Mouse (Mus musculus): ENCODE results near the gene Tmem9b. TPM values are rescaled to one million over a fixed set of nuclear protein-coding genes. Genes with fewer than 3 reads are reported as not detected.

The Tmem9b gene
- total RNA-seq, 2 experiments from 2014 or later: 91.6 to 93.1 TPM

DNA sequence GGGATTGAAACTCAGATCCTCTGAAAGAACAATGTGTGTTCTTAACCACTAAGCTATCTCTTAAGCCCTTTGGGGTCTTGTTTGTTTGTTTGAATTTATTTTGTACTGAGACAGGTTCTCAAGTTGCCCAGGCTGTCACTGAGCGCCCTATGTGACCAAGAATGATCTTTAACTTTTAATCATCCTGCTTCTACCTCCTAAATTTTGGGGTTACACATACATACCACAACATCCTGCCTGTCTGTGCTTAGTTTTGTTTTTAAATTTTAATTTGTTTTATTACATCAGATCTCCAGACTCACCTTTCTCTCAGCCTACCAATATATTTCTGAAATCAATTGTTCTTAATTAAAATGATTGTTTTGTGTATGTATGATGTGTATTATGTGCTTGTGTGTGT is 11.6 kb downstream of the Tmem9b start:
- no peak for DNase-seq (ENCODE audit: low spot score in 2 of 2)

DNA sequence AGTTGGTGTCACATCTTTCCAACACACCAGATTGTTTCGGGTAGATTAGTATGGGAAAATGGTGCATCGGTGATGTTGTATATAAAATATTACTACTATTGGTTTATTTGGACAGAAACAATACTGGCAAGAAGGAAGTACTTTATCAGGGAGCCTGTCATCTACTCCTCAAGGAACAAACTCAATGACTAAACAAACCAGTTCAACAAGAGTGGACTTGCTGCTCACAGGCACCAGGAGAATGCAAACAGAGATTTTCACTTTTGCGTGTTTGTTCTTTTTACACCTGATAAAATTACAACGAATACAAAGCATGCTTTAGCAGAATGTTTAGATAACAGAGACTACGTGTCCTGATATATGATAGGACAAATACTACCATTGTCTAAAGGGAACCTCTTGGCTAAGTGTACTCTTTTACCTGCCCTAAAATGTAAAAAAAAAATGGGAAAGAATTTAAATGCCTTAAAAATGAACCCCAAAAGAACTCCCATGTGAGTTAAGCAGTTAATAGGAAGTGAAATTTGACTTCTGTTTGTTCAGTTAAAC is 12.8 kb downstream of the Tmem9b start:
- no peak for DNase-seq (ENCODE audit: low spot score in 2 of 2)

- no peak for DNase-seq (ENCODE audit: low spot score in 2 of 2)
These were observed 17.9 kb downstream of the Tmem9b start for GRCm38 (mm10) chr7:109734806-109735205.

GRCm38 (mm10) chr7:109731626-109732025 is 21.0 kb downstream of the Tmem9b start, which contains the start of gene Ascl3:
Gene Ascl3 (minus strand): TSS chr7:109731726.
- DNase-seq (ENCODE audit: low spot score in 2 of 2): no peak

DNA sequence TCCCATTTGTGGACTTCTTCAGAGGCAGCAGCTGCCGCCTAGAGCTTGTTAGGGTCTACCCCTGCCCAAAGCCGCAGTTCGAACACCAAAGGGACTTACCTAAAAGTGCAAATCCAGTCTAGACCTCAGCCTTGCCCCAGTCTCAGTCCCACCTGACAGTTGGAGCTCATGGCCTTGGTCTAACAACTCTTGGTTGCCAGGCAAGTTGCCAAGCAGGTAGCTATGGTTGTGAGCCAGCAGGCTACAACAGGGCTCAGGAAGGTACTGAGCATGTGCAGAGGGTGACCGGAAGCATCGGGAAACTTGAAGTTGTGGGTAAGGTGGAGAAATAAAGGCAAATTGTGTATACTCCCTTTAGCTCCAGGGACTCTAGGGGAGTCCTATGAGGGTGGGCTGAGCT is 29.0 kb downstream of the Tmem9b start, which contains the start of gene BC051019:
TSS of gene BC051019 (minus strand) at position 154 of the 400 bp plus-strand sequence.
- DNase-seq (ENCODE audit: low spot score in 2 of 2): no peak

- DNase-seq (ENCODE audit: low spot score in 2 of 2): no peak
These were observed 29.6 kb downstream of the Tmem9b start for GRCm38 (mm10) chr7:109723114-109723513.

GRCm38 (mm10) chr7:109722618-109723017 is 30.1 kb downstream of the Tmem9b start:
- DNase-seq (ENCODE audit: low spot score in 2 of 2): no peak

GRCm38 (mm10) chr7:109719286-109719685 is 33.4 kb downstream of the Tmem9b start:
- DNase-seq (ENCODE audit: low spot score in 2 of 2): peak; percentile 27 to 51

GRCm38 (mm10) chr7:109713434-109713982 is 39.2 kb downstream of the Tmem9b start:
- no peak for DNase-seq (ENCODE audit: low spot score in 2 of 2)

DNA sequence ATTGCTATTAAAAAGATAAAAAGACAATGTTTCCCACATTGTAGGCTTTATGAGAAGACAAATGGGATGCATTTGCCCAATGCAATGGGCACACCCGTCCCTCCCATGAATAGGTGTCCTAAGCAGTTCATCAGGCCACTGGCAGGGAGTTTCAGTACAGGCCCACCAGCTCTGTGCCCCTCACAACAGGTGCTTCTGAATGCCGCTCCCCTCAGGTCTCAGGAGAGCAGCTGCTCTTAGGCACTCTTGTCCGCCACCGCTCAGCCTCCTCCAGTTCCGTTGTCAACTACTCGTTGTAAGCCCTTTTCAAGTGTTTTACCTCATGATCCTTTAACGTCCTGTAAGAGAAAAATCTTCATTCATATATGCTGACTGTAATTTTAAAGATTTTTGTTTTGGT is 40.5 kb downstream of the Tmem9b start:
- no peak for DNase-seq (ENCODE audit: low spot score in 2 of 2)

GRCm38 (mm10) chr7:109710069-109710468 is 42.6 kb downstream of the Tmem9b start:
- no peak for DNase-seq (ENCODE audit: low spot score in 2 of 2)

- DNase-seq (ENCODE audit: low spot score in 2 of 2): no peak
These were observed 43.7 kb downstream of the Tmem9b start for GRCm38 (mm10) chr7:109708961-109709382.

GRCm38 (mm10) chr7:109707023-109707785 is 45.5 kb downstream of the Tmem9b start:
- DNase-seq (ENCODE audit: low spot score in 2 of 2): peak; percentile 39 to 42

DNA sequence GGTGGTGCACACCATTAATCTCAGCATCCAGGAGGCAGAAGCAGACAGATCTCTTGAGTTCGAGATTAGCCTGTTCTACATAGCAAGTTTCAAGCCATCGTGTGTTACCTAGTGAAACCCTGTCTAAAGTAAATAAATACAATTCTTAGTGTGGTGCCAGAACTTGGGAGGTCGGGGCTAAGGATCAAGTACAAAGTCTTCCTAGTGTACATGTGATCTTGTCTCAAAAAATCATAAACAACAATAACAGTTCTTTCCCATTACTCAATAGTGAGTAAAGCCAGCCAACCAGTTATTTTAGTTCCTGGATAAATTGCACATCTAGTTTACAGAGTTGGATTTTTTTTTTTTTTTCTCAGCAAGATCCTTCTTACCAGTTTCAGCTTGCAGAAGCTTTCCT is 48.2 kb downstream of the Tmem9b start:
- no peak for DNase-seq (ENCODE audit: low spot score in 2 of 2)

DNA sequence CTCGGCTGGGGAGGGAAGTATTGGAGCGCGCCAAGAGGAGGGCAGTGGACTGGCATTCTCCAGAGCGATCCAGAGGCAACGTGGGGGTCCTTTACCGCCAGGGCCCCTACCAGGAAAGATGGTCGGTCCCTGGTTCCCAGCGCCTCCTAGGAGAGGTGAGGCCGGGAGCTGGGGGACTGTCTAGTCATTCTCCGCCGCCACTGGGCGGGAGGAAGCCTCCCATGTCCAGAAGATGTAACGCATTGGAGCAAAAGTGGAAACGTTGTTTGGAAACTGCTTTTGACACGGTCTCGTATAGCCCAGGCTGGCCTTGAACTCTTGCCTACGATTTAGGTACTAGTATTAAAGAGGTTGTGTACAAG is 48.7 kb downstream of the Tmem9b start:
- DNase-seq (ENCODE audit: low spot score in 2 of 2): no peak

DNA sequence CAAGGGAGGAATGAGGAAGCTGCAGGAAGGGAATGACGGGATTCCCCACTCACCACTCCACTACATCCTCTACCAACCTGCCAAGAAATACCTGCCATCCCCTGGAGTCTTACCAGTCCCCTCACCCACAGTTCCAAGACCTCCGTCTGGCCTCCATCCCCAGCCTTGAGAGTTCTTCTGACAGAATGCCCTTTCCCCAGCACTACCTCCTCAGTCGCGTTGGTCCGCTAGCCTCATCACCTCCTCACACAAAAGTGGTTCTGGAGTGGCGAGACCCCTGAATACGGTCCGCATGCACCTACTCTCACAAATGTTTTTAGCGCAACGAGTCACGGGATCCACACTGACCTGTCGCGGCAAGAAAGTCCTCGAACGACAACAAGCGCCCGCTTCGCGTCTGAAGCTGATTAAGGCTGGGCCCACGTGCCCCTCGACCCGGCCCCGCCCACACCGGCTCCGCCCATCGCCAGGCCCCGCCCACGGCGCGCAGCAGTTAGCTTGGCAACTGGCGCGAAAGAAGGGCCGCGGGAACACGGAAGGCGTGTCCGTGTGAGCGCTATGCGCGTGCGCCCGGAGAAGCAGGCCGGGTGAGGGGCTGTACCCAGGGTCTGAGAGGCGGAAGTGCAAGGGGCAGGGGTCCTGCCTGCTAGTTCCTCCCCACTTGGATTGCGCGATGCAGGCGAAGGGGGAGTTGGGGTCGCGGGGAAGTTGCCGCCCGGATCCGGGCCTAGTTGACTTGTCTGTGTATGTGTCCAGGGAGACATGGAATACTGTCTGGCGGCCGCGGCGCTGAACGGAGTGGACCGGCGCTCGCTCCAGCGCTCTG is 49.3 kb downstream of the Tmem9b start, which contains the start of the genes St5 and Akip1:
TSS of gene St5 (minus strand) at position 416 of the 826 bp plus-strand sequence.
TSS of gene Akip1 (plus strand) at position 501 of the 826 bp plus-strand sequence.
- peak; percentile 89 to 93 for DNase-seq (ENCODE audit: low spot score in 2 of 2)

DNA sequence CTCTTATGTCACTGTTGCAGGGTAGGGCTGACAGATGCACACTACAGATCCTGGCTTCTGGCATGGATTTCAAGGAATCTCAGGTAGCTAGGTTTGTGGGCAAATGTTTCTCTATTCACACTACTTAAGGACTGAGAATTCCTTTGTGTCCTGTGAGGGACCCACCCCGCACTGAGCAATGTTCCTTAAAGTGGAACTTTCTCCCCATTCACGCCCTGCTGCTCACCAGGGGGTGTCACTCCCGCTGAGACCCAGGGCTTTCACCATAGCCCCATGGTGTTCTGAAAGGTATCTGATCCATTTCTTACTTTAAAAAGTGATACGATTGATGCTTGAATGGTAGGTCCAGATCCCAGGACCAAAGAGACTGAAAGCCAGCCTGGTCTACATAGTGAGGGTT is 50.0 kb downstream of the Tmem9b start:
- no peak for DNase-seq (ENCODE audit: low spot score in 2 of 2)

- no peak for DNase-seq (ENCODE audit: low spot score in 2 of 2)
These were observed 52.5 kb downstream of the Tmem9b start for GRCm38 (mm10) chr7:109700213-109700612.

DNA sequence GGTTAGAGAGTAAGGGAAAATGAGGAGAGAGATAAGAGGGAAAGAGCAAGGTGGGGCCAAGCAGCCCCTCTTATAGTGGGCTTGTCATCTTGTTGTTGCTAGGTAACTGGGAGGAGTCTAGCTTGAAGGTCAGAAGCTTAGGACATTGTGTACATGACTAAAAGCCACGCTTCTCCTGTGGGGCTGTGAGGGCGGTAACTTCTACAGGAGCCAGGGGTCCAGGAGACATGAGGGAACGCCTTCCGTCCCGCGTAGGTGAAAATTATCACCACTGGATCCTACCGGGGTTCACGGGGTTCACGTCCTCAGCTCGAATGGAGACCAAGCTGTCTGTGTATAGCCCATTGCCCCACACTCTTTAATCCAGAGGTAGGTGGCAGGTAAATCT is 57.3 kb downstream of the Tmem9b start:
- DNase-seq (ENCODE audit: low spot score in 2 of 2): no peak

DNA sequence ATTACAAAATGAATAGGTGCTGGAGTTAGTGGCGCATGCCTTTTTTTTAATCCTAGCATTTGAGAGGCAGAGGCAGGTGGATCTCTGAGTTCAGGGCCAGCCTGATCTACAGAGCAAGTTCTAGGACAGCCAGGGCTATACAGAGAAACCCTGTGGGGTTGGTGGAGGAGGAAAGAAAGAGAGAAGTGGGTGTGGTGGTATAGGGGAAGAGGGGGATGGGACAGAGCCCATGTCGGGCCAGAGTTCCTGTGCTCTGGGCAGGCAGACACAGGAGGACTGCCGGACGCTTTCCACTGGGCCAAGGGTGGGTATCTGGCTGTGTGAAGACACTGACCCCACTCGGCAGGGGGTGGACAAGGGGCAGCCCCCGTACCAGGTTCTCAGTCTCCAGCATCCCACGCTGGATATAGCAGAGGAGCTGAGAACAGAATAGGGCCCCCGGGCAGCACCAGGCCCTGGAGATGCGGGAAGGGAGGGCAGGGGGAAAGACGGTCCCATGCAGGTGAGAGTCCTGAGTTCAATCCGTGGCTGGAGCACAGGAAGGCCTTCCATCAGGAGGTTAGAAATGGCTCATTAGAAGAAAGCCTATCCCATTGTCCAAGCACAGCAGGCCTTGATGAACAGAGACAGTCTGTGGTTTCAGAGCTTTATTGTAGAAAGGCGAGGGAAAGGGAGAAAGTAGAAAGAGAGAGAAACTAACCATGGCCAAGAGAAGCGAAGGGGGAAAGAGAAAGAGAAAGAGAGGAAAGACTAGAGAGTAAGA is 57.9 kb downstream of the Tmem9b start:
- no peak for DNase-seq (ENCODE audit: low spot score in 2 of 2)

DNA sequence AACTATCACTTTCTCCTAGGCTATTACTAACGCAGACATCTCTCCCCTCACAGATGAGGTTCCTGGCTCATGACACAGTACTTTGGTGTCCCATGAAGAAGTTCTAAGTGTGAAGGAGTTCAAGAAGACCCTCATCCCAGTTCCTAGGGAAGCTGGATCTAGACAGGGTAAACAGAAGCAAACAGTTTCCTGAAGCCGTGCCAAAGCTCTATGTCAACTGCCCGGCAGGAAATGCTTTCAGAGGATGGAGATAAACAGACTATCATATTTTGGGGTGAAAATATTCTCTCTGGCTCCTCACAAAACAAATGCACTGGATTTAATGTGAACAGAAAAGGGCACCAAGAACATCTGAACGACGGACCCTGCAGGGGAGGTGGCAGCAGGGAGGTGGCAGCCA is 61.7 kb downstream of the Tmem9b start:
- DNase-seq (ENCODE audit: low spot score in 2 of 2): no peak
